Mouse (Mus musculus) heart, postnatal 25 days (tissue): Measurements from ENCODE around the gene Gm4737. TPM values are rescaled to one million over a fixed set of nuclear protein-coding genes. Genes with fewer than 3 reads are reported as not detected.

Experiments
- total RNA-seq, 2 experiments: library from RNA; stranded (reverse); gene quantifications; 2 replicates each; pipeline ENCODE4 v1.2.3; 2021

The Gm4737 gene
- total RNA-seq, 2 experiments from 2014 or later = 12.4 to 12.7 TPM

Other genes starting within 250 kb of the Gm4737 start
- gene Phldb2, start 201.5 kb downstream of the Gm4737 start, total RNA-seq = 10 to 100 TPM; 16.4 to 17.3 TPM
- gene Plcxd2, start 144.9 kb downstream of the Gm4737 start, total RNA-seq = under 1 TPM; 0.16 to 0.20 TPM
- under 1 TPM in 1 of 2 experiments, not detected in 1; 0.10 TPM for gene Cd96, start 34.8 kb downstream of the Gm4737 start, total RNA-seq